Mouse (Mus musculus) lung, postnatal 0 days (tissue): ENCODE data around the gene Frat2.
"Not testable (repeated sequence)": the region's sequence is repeated elsewhere in the genome, so short reads cannot be mapped to it uniquely, and the experiment has no call there.

Experiments used
- CTCF ChIP-seq: IDR thresholded peaks from 2 replicates; pipeline ENCODE4 v1.5.1; 2016; ENCODE audit warnings: antibody characterized with exemption, mild to moderate bottlenecking
- EP300 ChIP-seq: IDR thresholded peaks from 2 replicates; pipeline ENCODE4 v1.6.1; 2016; ENCODE audit warnings: antibody characterized with exemption, mild to moderate bottlenecking, control low read depth

GRCm38 (mm10) chr19:41869946-41870345 is 22.0 kb upstream of the Frat2 start:
- TF ChIP-seq EP300: not testable (repeated sequence)
- peak; percentile 29 for TF ChIP-seq CTCF
